In the genomic region with DNA sequence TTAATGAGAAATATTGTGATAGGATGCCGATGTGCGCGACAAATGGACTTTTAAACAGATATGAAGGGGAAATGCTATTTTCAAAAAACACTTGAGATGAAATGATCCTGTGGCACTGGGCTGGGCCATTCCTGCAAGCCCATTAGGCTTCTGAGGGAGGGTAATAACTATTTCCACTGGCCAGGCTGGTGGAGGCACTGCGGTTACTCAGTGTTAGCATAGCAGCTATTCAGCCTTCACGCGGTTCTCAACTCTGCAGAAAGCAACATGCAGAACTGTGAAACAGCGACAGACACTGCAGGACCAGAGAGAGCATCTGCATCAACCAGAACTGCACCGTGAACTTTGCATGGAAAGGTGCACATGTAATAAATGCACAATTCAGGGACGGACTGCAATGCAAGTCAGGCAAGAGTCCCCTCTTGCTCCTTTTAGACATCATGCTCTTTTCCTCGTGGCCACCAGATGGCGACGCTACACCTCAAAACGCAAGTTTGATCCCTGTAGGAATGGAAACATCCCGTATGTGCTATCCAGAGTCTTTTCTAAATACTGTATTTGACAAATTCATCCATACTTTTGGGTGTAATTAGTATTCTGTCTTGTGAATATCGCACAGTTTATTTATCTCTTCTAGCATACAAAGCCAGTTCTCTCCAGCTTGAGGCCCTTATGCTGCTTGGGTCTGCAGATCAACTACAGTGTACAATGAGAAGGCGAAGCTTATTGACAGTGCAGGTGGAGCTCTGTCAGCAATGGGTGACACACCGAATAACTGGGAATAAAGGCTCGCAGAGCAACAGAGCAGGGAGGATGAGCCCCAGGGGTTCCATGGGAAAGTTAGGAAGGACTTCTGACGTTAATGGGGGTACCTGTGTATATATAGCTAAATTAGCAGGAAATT, we compare ENCODE assay signal across 8 mouse cellular contexts.
DNase-seq lines count a peak whose midpoint lies in the region; ATAC-seq lines count a peak whose summit lies in the region.

No protein-coding gene starts in this region.

- no peak overlapping the region for H3K27ac ChIP-seq in heart, embryonic 10.5 days
- H3K27ac ChIP-seq in forebrain, embryonic 15.5 days (replicated peaks) = no peak overlapping the region
- no peak overlapping the region for H3K27ac ChIP-seq in limb, embryonic 10.5 days

- no peaks in the 10 kb centered on the region for H3K36me3 ChIP-seq in heart, embryonic 10.5 days
- no peaks in the 10 kb centered on the region for H3K36me3 ChIP-seq in forebrain, embryonic 15.5 days
- no peaks in the 10 kb centered on the region for H3K36me3 ChIP-seq in limb, embryonic 10.5 days

- 43% methylated on average over 19 of the region's 19 CpGs for WGBS in heart, embryonic 10.5 days
- WGBS in forebrain, embryonic 15.5 days = 40% methylated on average over 19 of the region's 19 CpGs
- WGBS in limb, embryonic 10.5 days = 42% methylated on average over 19 of the region's 19 CpGs

- DNase-seq in heart, embryonic 10.5 days (ENCODE audit: low spot score) = peak; percentile 74
- DNase-seq in heart, adult 9 months (ENCODE audit: low spot score in 2 of 2) = no peak
- peak; percentile 85 for DNase-seq in brain, adult 2 months (ENCODE audit: low read depth, low spot score)
- DNase-seq in kidney, adult 11 months = peak; percentile 10
- peak; percentile 68 for DNase-seq in limb, embryonic 10.5 days (ENCODE audit: low spot score)
- peak; percentile 63 for DNase-seq in neural tube, embryonic 10.5 days (ENCODE audit: extremely low spot score, low spot score)
- DNase-seq in thymus, postnatal 25 days = peak; percentile 33

- no peak overlapping the region for H3K9ac ChIP-seq in forebrain, embryonic 15.5 days (replicated peaks)

- no peaks in the 10 kb centered on the region for H3K27me3 ChIP-seq in heart, embryonic 10.5 days (ENCODE audit: insufficient read depth, poor library complexity, severe bottlenecking)
- H3K27me3 ChIP-seq in forebrain, embryonic 15.5 days = no peaks in the 10 kb centered on the region
- H3K27me3 ChIP-seq in limb, embryonic 10.5 days (ENCODE audit: low read depth, poor library complexity, severe bottlenecking) = no peaks in the 10 kb centered on the region

- H3K4me3 ChIP-seq in heart, embryonic 10.5 days = no peak overlapping the region
- no peak overlapping the region for H3K4me3 ChIP-seq in forebrain, embryonic 15.5 days
- no peak overlapping the region for H3K4me3 ChIP-seq in limb, embryonic 10.5 days

- H3K4me1 ChIP-seq in heart, embryonic 10.5 days = no peaks in the 10 kb centered on the region
- peaks cover 29% of the 10 kb centered on the region for H3K4me1 ChIP-seq in forebrain, embryonic 15.5 days
- H3K4me1 ChIP-seq in limb, embryonic 10.5 days = 0 out of 2 replicates have a peak, but pooled peaks cover 4% of the 10 kb centered on the region

- no peak overlapping the region for H3K4me2 ChIP-seq in forebrain, embryonic 15.5 days (replicated peaks)

- H3K9me3 ChIP-seq in heart, embryonic 10.5 days = no peaks in the 10 kb centered on the region
- H3K9me3 ChIP-seq in forebrain, embryonic 15.5 days = no peaks in the 10 kb centered on the region
- H3K9me3 ChIP-seq in limb, embryonic 10.5 days (replicated peaks) = no peaks in the 10 kb centered on the region

- peak; percentile 78 for ATAC-seq in forebrain, embryonic 15.5 days (replicated peaks)

Comparison
In these comparisons a context has a peak if more than half of its experiments do, and no peak if none do; other contexts are left out.
1. DNase-seq: peak in heart, embryonic 10.5 days (single experiment), brain, adult 2 months (single experiment), kidney, adult 11 months (single experiment), limb, embryonic 10.5 days (single experiment), neural tube, embryonic 10.5 days (single experiment) and thymus, postnatal 25 days (single experiment); none in heart, adult 9 months (0 of 2).